Mouse (Mus musculus) hindbrain, embryonic 16.5 days (tissue): ENCODE data around the gene Slc39a1. TPM values are rescaled to one million over a fixed set of nuclear protein-coding genes. Genes with fewer than 3 reads are reported as not detected.

ENCODE experiments used
- microRNA-seq: library from miRNA; unstranded; fragments of <30 nt; microRNA quantifications from one replicate; pipeline ENCODE4, GENCODE M21; 2017
- polyA plus RNA-seq: library from polyadenylated mRNA; unstranded; fragments of >200 nt; fragmentation: Nextera tagmentation; extraction: Ambion mirVana; gene quantifications from 2 replicates; pipeline ENCODE4 v1.2.1, GENCODE M21; 2015

Slc39a1 gene
- polyA plus RNA-seq, 1 experiment from 2014 or later = 40.3 TPM

Small RNA genes lying within 50 kb of the gene (microRNA-seq; reads per million reads assigned to microRNA genes)
- gene Mir7012 = not detected

Other genes with a start within 250 kb of the Slc39a1 start
- gene Hax1, start 249.4 kb upstream of the Slc39a1 start, polyA plus RNA-seq = 114 TPM in 2 replicates
- gene 4933434E20Rik, start 196.5 kb upstream of the Slc39a1 start, polyA plus RNA-seq = 207 TPM in 2 replicates
- 105 and 122 TPM in 2 replicates for gene Ubap2l, start 195.5 kb upstream of the Slc39a1 start, polyA plus RNA-seq
- gene Tpm3, start 175.5 kb upstream of the Slc39a1 start, polyA plus RNA-seq = 343 and 357 TPM in 2 replicates
- 0.26 and 0.30 TPM in 2 replicates for gene Nup210l, start 144.0 kb upstream of the Slc39a1 start, polyA plus RNA-seq
- gene Rps27, start 34.5 kb upstream of the Slc39a1 start, polyA plus RNA-seq = 626 and 662 TPM in 2 replicates
- 21.7 and 24.1 TPM in 2 replicates for gene Rab13, start 34.5 kb upstream of the Slc39a1 start, polyA plus RNA-seq
- 93.4 and 97.0 TPM in 2 replicates for gene Jtb, start 16.6 kb upstream of the Slc39a1 start, polyA plus RNA-seq
- 2.0 and 2.2 TPM in 2 replicates for gene Creb3l4, start 4.7 kb upstream of the Slc39a1 start, polyA plus RNA-seq
- gene Crtc2, start 6.0 kb downstream of the Slc39a1 start, polyA plus RNA-seq = 19.6 and 25.3 TPM in 2 replicates
- gene Dennd4b, start 17.0 kb downstream of the Slc39a1 start, polyA plus RNA-seq = 8.1 and 10.2 TPM in 2 replicates
- gene Gatad2b, start 45.0 kb downstream of the Slc39a1 start, polyA plus RNA-seq = 9.3 and 12.1 TPM in 2 replicates
- 30.1 and 30.8 TPM in 2 replicates for gene Slc27a3, start 141.8 kb downstream of the Slc39a1 start, polyA plus RNA-seq
- gene Ints3, start 185.4 kb downstream of the Slc39a1 start, polyA plus RNA-seq = 27.8 and 30.3 TPM in 2 replicates
- gene Npr1, start 217.7 kb downstream of the Slc39a1 start, polyA plus RNA-seq = 3.1 and 3.2 TPM in 2 replicates
- 224 and 229 TPM in 2 replicates for gene Ilf2, start 228.0 kb downstream of the Slc39a1 start, polyA plus RNA-seq
- 96.8 and 98.1 TPM in 2 replicates for gene Snapin, start 242.9 kb downstream of the Slc39a1 start, polyA plus RNA-seq